In genomic region chr13:45455108-45455861, GRCm38 (mm10) we compare ENCODE assay signal across 8 mouse cellular contexts. TPM values are rescaled to one million over a fixed set of nuclear protein-coding genes. Genes with fewer than 3 reads are reported as not detected.
DNase-seq lines count a peak whose midpoint lies in the region; ATAC-seq and TF ChIP-seq lines count a peak whose summit lies in the region.

No protein-coding gene starts in this region.

- peaks cover 21% of the 10 kb centered on the region for H3K4me1 ChIP-seq in spleen, adult 2 months (ENCODE audit: control insufficient read depth, insufficient read depth, insufficient read length)
- H3K4me1 ChIP-seq in embryonic facial prominence, embryonic 13.5 days = peaks cover 24% of the 10 kb centered on the region
- H3K4me1 ChIP-seq in hindbrain, embryonic 14.5 days (replicated peaks; ENCODE audit: control insufficient read depth, insufficient read depth, low read length) = peaks cover 14% of the 10 kb centered on the region
- H3K4me1 ChIP-seq in liver, adult 2 months (ENCODE audit: control insufficient read depth, insufficient read depth, low read length) = peaks cover 10% of the 10 kb centered on the region
- H3K4me1 ChIP-seq in neural tube, embryonic 12.5 days = peaks cover 25% of the 10 kb centered on the region

- ATAC-seq in embryonic facial prominence, embryonic 13.5 days (ENCODE audit: insufficient number of reproducible peaks, insufficient read depth, low FRiP score, low TSS enrichment, low read depth) = peak; percentile 43; the same call in 1 of the 2 replicates
- no peak for ATAC-seq in hindbrain, embryonic 14.5 days (ENCODE audit: low FRiP score)
- peak; percentile 68; the same call in 1 of the 2 replicates for ATAC-seq in neural tube, embryonic 12.5 days (ENCODE audit: low FRiP score, low read depth)
- no peak for ATAC-seq in erythroblast, adult 5-6 weeks (replicated peaks; ENCODE audit: low FRiP score, poor library complexity, severe bottlenecking)

- H3K9ac ChIP-seq in embryonic facial prominence, embryonic 13.5 days = peak overlapping the region; percentile 7; the same call in 1 of the 2 replicates
- H3K9ac ChIP-seq in hindbrain, embryonic 14.5 days = no peak overlapping the region
- H3K9ac ChIP-seq in liver, adult 2 months (ENCODE audit: low read depth, low read length) = no peak overlapping the region
- no peak overlapping the region for H3K9ac ChIP-seq in neural tube, embryonic 12.5 days

- no peaks in the 10 kb centered on the region for H3K27me3 ChIP-seq in spleen, adult 2 months (ENCODE audit: control insufficient read depth, insufficient read depth, low read length)
- no peaks in the 10 kb centered on the region for H3K27me3 ChIP-seq in embryonic facial prominence, embryonic 13.5 days
- no peaks in the 10 kb centered on the region for H3K27me3 ChIP-seq in hindbrain, embryonic 14.5 days (ENCODE audit: control insufficient read depth, insufficient read depth, low read length)
- no peaks in the 10 kb centered on the region for H3K27me3 ChIP-seq in liver, adult 2 months (ENCODE audit: control insufficient read depth, insufficient read depth, low read length)
- no peaks in the 10 kb centered on the region for H3K27me3 ChIP-seq in neural tube, embryonic 12.5 days (replicated peaks)

- H3K4me3 ChIP-seq in spleen, adult 2 months (ENCODE audit: extremely low read depth, insufficient read depth, insufficient read length) = no peak overlapping the region
- no peak overlapping the region for H3K4me3 ChIP-seq in embryonic facial prominence, embryonic 13.5 days
- H3K4me3 ChIP-seq in hindbrain, embryonic 14.5 days (replicated peaks; ENCODE audit: low read length) = no peak overlapping the region
- no peak overlapping the region for H3K4me3 ChIP-seq in liver, adult 2 months (ENCODE audit: insufficient read depth, low read depth, low read length)
- H3K4me3 ChIP-seq in neural tube, embryonic 12.5 days = no peak overlapping the region

- H3K9me3 ChIP-seq in embryonic facial prominence, embryonic 13.5 days = no peaks in the 10 kb centered on the region
- no peaks in the 10 kb centered on the region for H3K9me3 ChIP-seq in hindbrain, embryonic 14.5 days (ENCODE audit: control insufficient read depth, low read length)
- no peaks in the 10 kb centered on the region for H3K9me3 ChIP-seq in neural tube, embryonic 12.5 days

- peak overlapping the region; percentile 26 for H3K4me2 ChIP-seq in embryonic facial prominence, embryonic 13.5 days
- peak overlapping the region; percentile 19 for H3K4me2 ChIP-seq in hindbrain, embryonic 14.5 days (replicated peaks)
- peak overlapping the region; percentile 38 for H3K4me2 ChIP-seq in neural tube, embryonic 12.5 days (replicated peaks)

- no peak for TF ChIP-seq POLR2A in spleen, adult 2 months (IDR thresholded peaks at IDR 0.05; ENCODE audit: low read depth, low read length)
- TF ChIP-seq POLR2A in liver, adult 2 months (IDR thresholded peaks at IDR 0.05; ENCODE audit: extremely low read depth, insufficient read depth, low read length) = no peak

- no peak for TF ChIP-seq CTCF in spleen, adult 2 months (IDR thresholded peaks at IDR 0.05; ENCODE audit: extremely low read depth, insufficient read depth, insufficient read length, insufficient replicate concordance)
- TF ChIP-seq CTCF in liver, adult 2 months (IDR thresholded peaks at IDR 0.05; ENCODE audit: low read depth, low read length) = no peak

- no peaks in the 10 kb centered on the region for H3K79me2 ChIP-seq in liver, adult 2 months (ENCODE audit: control insufficient read depth, insufficient read depth, low read length)

- H3K27ac ChIP-seq in spleen, adult 2 months (ENCODE audit: insufficient read depth, low read length) = peak overlapping the region; percentile 68
- H3K27ac ChIP-seq in embryonic facial prominence, embryonic 13.5 days = peak overlapping the region; percentile 75
- H3K27ac ChIP-seq in hindbrain, embryonic 14.5 days = peak overlapping the region; percentile 59
- peak overlapping the region; percentile 57 for H3K27ac ChIP-seq in liver, adult 2 months (replicated peaks; ENCODE audit: insufficient read depth, low read depth, low read length)
- H3K27ac ChIP-seq in neural tube, embryonic 12.5 days = peak overlapping the region; percentile 46; the same call in 1 of the 2 replicates

- WGBS in spleen, adult 2 months = 17% methylated on average over 15 of the region's 15 CpGs
- 19% methylated on average over 15 of the region's 15 CpGs for WGBS in embryonic facial prominence, embryonic 13.5 days
- WGBS in hindbrain, embryonic 14.5 days = 18% methylated on average over 15 of the region's 15 CpGs
- 5% methylated on average over 15 of the region's 15 CpGs for WGBS in liver, adult 2 months
- 15% methylated on average over 15 of the region's 15 CpGs for WGBS in neural tube, embryonic 12.5 days

- no peak for DNase-seq in spleen, adult 2 months (ENCODE audit: low read depth in 1 of 2, low spot score in 2 of 2)
- DNase-seq in spleen, postnatal 14 days (ENCODE audit: low spot score in 2 of 2) = no peak
- peak; percentile 59 for DNase-seq in hindbrain, embryonic 14.5 days (ENCODE audit: low spot score)
- DNase-seq in liver, adult 2 months (ENCODE audit: extremely low read depth, low read depth, low spot score) = peak; percentile 60
- no peak for DNase-seq in right cerebral cortex, adult 18-20 months

- no peaks in the 10 kb centered on the region for H3K36me3 ChIP-seq in spleen, adult 2 months (ENCODE audit: control insufficient read depth, insufficient read depth, low read length)
- no peaks in the 10 kb centered on the region for H3K36me3 ChIP-seq in embryonic facial prominence, embryonic 13.5 days
- no peaks in the 10 kb centered on the region for H3K36me3 ChIP-seq in hindbrain, embryonic 14.5 days (replicated peaks; ENCODE audit: control insufficient read depth, insufficient read depth)
- H3K36me3 ChIP-seq in liver, adult 2 months (ENCODE audit: control insufficient read depth, insufficient read depth, low read length) = no peaks in the 10 kb centered on the region
- H3K36me3 ChIP-seq in neural tube, embryonic 12.5 days = no peaks in the 10 kb centered on the region

RNA-seq across cellular contexts. Expression of gene Gmpr, which starts 52.0 kb away (rescaled TPM):
- polyA plus RNA-seq in spleen, adult 2 months (2012; rRNA removed) = 5.1 and 5.7 TPM in 2 replicates
- 27.7 and 36.9 TPM in 2 replicates for polyA plus RNA-seq in embryonic facial prominence, embryonic 13.5 days (2015; fragmentation: Nextera tagmentation; extraction: Ambion mirVana)
- polyA plus RNA-seq in hindbrain, embryonic 14.5 days (2014; fragmentation: Nextera tagmentation; extraction: Ambion mirVana) = 35.5 and 39.5 TPM in 2 replicates
- total RNA-seq in liver, adult 2 months (2014; rRNA removed) = 0.74 and 1.1 TPM in 2 replicates
- polyA plus RNA-seq in liver, adult 2 months (2012; rRNA removed) = 1.5 and 2.2 TPM in 2 replicates
- polyA plus RNA-seq in neural tube, embryonic 12.5 days (2016; fragmentation: Nextera tagmentation; extraction: Ambion mirVana) = 22.0 and 24.9 TPM in 2 replicates
- total RNA-seq in erythroblast, adult 5-6 weeks (2015; ENCODE audit: low replicate concordance) = 0.96 and 1.3 TPM in 2 replicates
- total RNA-seq in erythroblast, adult 5-6 weeks (2017; ENCODE audit: low replicate concordance) = 2.4 and 4.6 TPM in 2 replicates

Comparison
In these comparisons a context has a peak if more than half of its experiments do, and no peak if none do; other contexts are left out.
1. DNase-seq: peak in hindbrain, embryonic 14.5 days (single experiment) and liver, adult 2 months (single experiment); none in spleen, adult 2 months (0 of 2), spleen, postnatal 14 days (0 of 2) and right cerebral cortex, adult 18-20 months (single experiment).
2. ATAC-seq: peak in embryonic facial prominence, embryonic 13.5 days (single experiment) and neural tube, embryonic 12.5 days (single experiment); none in hindbrain, embryonic 14.5 days (single experiment) and erythroblast, adult 5-6 weeks (single experiment).
3. Peak in every context shown above with its lines, with median percentiles within 50 percentile points of each other: H3K27ac ChIP-seq and H3K4me2 ChIP-seq.